8 mouse cellular contexts compared by ENCODE assay signal in genomic region chr11:74523210-74523951, GRCm38 (mm10).
DNase-seq lines count a peak whose midpoint lies in the region; ATAC-seq and TF ChIP-seq lines count a peak whose summit lies in the region.

No protein-coding gene starts in this region.

- no peak for TF ChIP-seq CTCF in kidney, postnatal 0 days (IDR thresholded peaks at IDR 0.05; ENCODE audit: low read depth)
- no peak for TF ChIP-seq CTCF in midbrain, postnatal 0 days (IDR thresholded peaks at IDR 0.05)

- H3K4me3 ChIP-seq in heart, embryonic 11.5 days (ENCODE audit: low read depth, low read length) = peak overlapping the region; percentile 50
- H3K4me3 ChIP-seq in forebrain, embryonic 14.5 days (ENCODE audit: low read depth, low read length) = peak overlapping the region; percentile 59
- H3K4me3 ChIP-seq in kidney, postnatal 0 days (replicated peaks; ENCODE audit: low read depth, low read length) = peak overlapping the region; percentile 45
- peak overlapping the region; percentile 66 for H3K4me3 ChIP-seq in midbrain, postnatal 0 days (ENCODE audit: low read depth, low read length)

- H3K9ac ChIP-seq in heart, embryonic 11.5 days (ENCODE audit: low read depth, low read length) = peak overlapping the region; percentile 73
- peak overlapping the region; percentile 67 for H3K9ac ChIP-seq in forebrain, embryonic 14.5 days (ENCODE audit: low read length)
- H3K9ac ChIP-seq in kidney, postnatal 0 days (ENCODE audit: low read depth, low read length) = peak overlapping the region; percentile 69
- H3K9ac ChIP-seq in midbrain, postnatal 0 days (replicated peaks; ENCODE audit: low read length, poor library complexity, severe bottlenecking) = peak overlapping the region; percentile 50

- no peaks in the 10 kb centered on the region for H3K9me3 ChIP-seq in heart, embryonic 11.5 days (replicated peaks; ENCODE audit: control insufficient read depth, low read length)
- no peaks in the 10 kb centered on the region for H3K9me3 ChIP-seq in forebrain, embryonic 14.5 days (replicated peaks; ENCODE audit: control insufficient read depth, low read length)
- H3K9me3 ChIP-seq in kidney, postnatal 0 days (replicated peaks; ENCODE audit: low read length) = no peaks in the 10 kb centered on the region
- no peaks in the 10 kb centered on the region for H3K9me3 ChIP-seq in midbrain, postnatal 0 days (ENCODE audit: low read length)

- H3K36me3 ChIP-seq in heart, embryonic 11.5 days (ENCODE audit: control insufficient read depth, insufficient read depth, low read length) = no peaks in the 10 kb centered on the region
- no peaks in the 10 kb centered on the region for H3K36me3 ChIP-seq in forebrain, embryonic 14.5 days (ENCODE audit: control insufficient read depth, insufficient read depth, low read length)
- no peaks in the 10 kb centered on the region for H3K36me3 ChIP-seq in kidney, postnatal 0 days (ENCODE audit: insufficient read depth, low read length)
- H3K36me3 ChIP-seq in midbrain, postnatal 0 days (ENCODE audit: insufficient read depth, low read length) = no peaks in the 10 kb centered on the region

- no peak for DNase-seq in heart, adult 8-10 months (ENCODE audit: low spot score)
- DNase-seq in forebrain, embryonic 14.5 days (ENCODE audit: low spot score) = no peak
- DNase-seq in kidney, postnatal 0 days (ENCODE audit: low spot score) = peak; percentile 27
- DNase-seq in midbrain, postnatal 0 days (ENCODE audit: low spot score) = no peak
- DNase-seq in frontal cortex, postnatal 25 days (ENCODE audit: low spot score in 2 of 2) = no peak
- no peak for DNase-seq in adrenal gland, postnatal 36 days

- ATAC-seq in heart, embryonic 11.5 days (replicated peaks; ENCODE audit: insufficient number of reproducible peaks, low FRiP score, low TSS enrichment) = no peak
- peak; percentile 3; the same call in 1 of the 2 replicates for ATAC-seq in forebrain, embryonic 14.5 days
- ATAC-seq in kidney, postnatal 0 days (replicated peaks; ENCODE audit: low FRiP score, low read depth) = peak; percentile 14; the same call in 1 of the 2 replicates
- no peak for ATAC-seq in midbrain, postnatal 0 days (ENCODE audit: low FRiP score)
- ATAC-seq in cerebellum, adult (ENCODE audit: insufficient number of reproducible peaks, low FRiP score, low TSS enrichment) = no peak

- 6% methylated on average over 30 of the region's 30 CpGs for WGBS in heart, embryonic 11.5 days (ENCODE audit: insufficient replicate concordance)
- 4% methylated on average over 30 of the region's 30 CpGs for WGBS in forebrain, embryonic 14.5 days
- WGBS in kidney, postnatal 0 days = 7% methylated on average over 30 of the region's 30 CpGs
- WGBS in midbrain, postnatal 0 days = 8% methylated on average over 30 of the region's 30 CpGs

- peaks cover 40% of the 10 kb centered on the region for H3K4me1 ChIP-seq in heart, embryonic 11.5 days (ENCODE audit: control insufficient read depth, insufficient read depth, low read length)
- H3K4me1 ChIP-seq in forebrain, embryonic 14.5 days (ENCODE audit: control insufficient read depth, insufficient read depth, low read length) = peaks cover 9% of the 10 kb centered on the region
- peaks cover 26% of the 10 kb centered on the region; the same call in 1 of the 2 replicates for H3K4me1 ChIP-seq in kidney, postnatal 0 days (replicated peaks; ENCODE audit: insufficient read depth, low read length)
- H3K4me1 ChIP-seq in midbrain, postnatal 0 days (ENCODE audit: insufficient read depth, low read length) = peaks cover 5% of the 10 kb centered on the region

- peak overlapping the region; percentile 32; the same call in 1 of the 2 replicates for H3K27ac ChIP-seq in heart, embryonic 11.5 days (ENCODE audit: low read depth, low read length)
- no peak overlapping the region for H3K27ac ChIP-seq in forebrain, embryonic 14.5 days (ENCODE audit: low read depth, low read length)
- H3K27ac ChIP-seq in kidney, postnatal 0 days = peak overlapping the region; percentile 89
- no peak overlapping the region for H3K27ac ChIP-seq in midbrain, postnatal 0 days (ENCODE audit: low read depth, low read length)

- H3K27me3 ChIP-seq in heart, embryonic 11.5 days (ENCODE audit: control insufficient read depth, insufficient read depth, low read length) = peaks cover 22% of the 10 kb centered on the region
- peaks cover 20% of the 10 kb centered on the region for H3K27me3 ChIP-seq in forebrain, embryonic 14.5 days (replicated peaks; ENCODE audit: control insufficient read depth, insufficient read depth, low read length)
- no peaks in the 10 kb centered on the region for H3K27me3 ChIP-seq in kidney, postnatal 0 days (ENCODE audit: insufficient read depth, low read length)
- H3K27me3 ChIP-seq in midbrain, postnatal 0 days (ENCODE audit: insufficient read depth, low read length) = 0 out of 2 replicates have a peak, but pooled peaks cover 6% of the 10 kb centered on the region

- H3K4me2 ChIP-seq in heart, embryonic 11.5 days = peak overlapping the region; percentile 83
- peak overlapping the region; percentile 97 for H3K4me2 ChIP-seq in forebrain, embryonic 14.5 days (ENCODE audit: low read length)
- H3K4me2 ChIP-seq in kidney, postnatal 0 days (ENCODE audit: low read length) = peak overlapping the region; percentile 73
- peak overlapping the region; percentile 97 for H3K4me2 ChIP-seq in midbrain, postnatal 0 days (ENCODE audit: low read depth, low read length, poor library complexity, severe bottlenecking)

Comparison
In these comparisons a context has a peak if more than half of its experiments do, and no peak if none do; other contexts are left out.
1. ATAC-seq: peak in forebrain, embryonic 14.5 days (single experiment) and kidney, postnatal 0 days (single experiment); none in heart, embryonic 11.5 days (single experiment), midbrain, postnatal 0 days (single experiment) and cerebellum, adult (single experiment).
2. H3K27ac ChIP-seq: peak in heart, embryonic 11.5 days (single experiment) and kidney, postnatal 0 days (single experiment); none in forebrain, embryonic 14.5 days (single experiment) and midbrain, postnatal 0 days (single experiment).
3. Peak in every context shown above with its lines, with median percentiles within 50 percentile points of each other: H3K4me2 ChIP-seq, H3K4me3 ChIP-seq and H3K9ac ChIP-seq.